Mouse (Mus musculus) layer of hippocampus, postnatal 14 days (tissue): Measurements from ENCODE around the gene Ica1. TPM values are rescaled to one million over a fixed set of nuclear protein-coding genes. Genes with fewer than 3 reads are reported as not detected.

Source experiments
- DNase-seq, 2 experiments: peaks; one replicate each; pipeline ENCODE4 v3.0.0; 2021 to 2022; ENCODE audit warnings: low spot score in 2 of 2, mixed read lengths in 1 of 2
- total RNA-seq, 2 experiments: library from RNA; stranded (reverse); gene quantifications; 2 replicates each; pipeline ENCODE4 v1.2.3; 2021

The Ica1 gene
- total RNA-seq, 2 experiments from 2014 or later = 52.1 to 57.8 TPM

GRCm38 (mm10) chr6:8691199-8691975 lies 86.9 kb downstream of the Ica1 start:
- no peak for DNase-seq

DNA sequence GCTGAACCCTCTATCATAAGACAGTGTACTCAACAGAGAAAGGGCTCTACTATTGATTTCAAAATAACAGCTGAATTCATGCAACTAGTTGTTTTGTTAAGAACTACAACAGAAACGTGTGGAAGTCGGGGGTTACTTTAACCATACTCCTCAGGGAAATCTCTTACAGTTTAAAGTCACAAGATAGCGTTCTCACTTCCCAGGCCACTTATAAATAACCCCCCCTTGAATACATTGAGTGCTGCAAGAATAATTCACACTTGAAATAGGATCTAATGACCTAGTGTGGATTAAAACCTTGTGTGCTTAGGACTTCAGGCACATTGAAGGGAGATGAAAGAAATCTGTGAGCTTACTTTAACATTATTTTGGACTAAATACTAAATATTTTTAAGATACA lies 87.8 kb downstream of the Ica1 start:
- no peak for DNase-seq

- no peak for DNase-seq
Observed at GRCm38 (mm10) chr6:8686678-8687580, 91.4 kb downstream of the Ica1 start.

- DNase-seq = no peak
Observed at GRCm38 (mm10) chr6:8683379-8683778, 94.9 kb downstream of the Ica1 start.

DNA sequence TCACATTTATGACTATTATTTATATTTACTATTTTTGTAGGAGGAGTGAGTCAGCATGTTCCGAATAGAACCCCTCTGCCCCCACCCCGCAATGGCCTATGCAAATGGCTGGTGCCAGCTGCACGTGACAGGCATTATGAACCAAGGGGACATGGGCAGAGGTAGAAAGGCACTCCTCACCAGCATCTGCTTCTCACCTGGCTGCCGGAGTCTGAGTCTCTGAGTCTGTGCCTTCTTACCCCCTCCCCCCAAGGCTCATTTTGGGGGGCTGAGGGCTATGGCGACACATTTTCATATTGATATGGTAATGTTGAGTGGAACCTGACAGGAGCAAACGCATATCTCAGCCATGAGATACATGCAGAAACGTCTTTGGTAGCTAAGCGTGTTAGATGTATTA lies 97.4 kb downstream of the Ica1 start:
- no peak for DNase-seq

DNA sequence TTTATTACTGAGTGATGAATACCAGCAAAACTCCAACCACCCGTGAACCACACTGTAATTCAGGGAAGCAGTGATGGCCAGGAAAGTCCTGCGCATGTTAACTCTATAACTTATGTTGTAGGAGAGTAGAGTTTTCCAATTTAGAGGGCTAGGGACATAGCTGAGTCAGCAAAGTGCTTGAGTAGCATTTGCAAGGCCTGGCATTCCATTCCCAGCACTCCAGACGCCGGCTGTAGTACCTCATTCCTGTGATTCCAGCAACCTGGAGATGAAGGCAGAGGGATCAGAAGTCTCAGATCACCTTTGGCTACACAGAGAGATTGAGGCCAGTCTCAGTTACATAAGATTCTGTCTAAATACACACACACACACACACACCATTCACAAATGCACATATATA lies 105.3 kb downstream of the Ica1 start:
- DNase-seq = no peak

GRCm38 (mm10) chr6:8669343-8669742 lies 108.9 kb downstream of the Ica1 start:
- no peak for DNase-seq

DNA sequence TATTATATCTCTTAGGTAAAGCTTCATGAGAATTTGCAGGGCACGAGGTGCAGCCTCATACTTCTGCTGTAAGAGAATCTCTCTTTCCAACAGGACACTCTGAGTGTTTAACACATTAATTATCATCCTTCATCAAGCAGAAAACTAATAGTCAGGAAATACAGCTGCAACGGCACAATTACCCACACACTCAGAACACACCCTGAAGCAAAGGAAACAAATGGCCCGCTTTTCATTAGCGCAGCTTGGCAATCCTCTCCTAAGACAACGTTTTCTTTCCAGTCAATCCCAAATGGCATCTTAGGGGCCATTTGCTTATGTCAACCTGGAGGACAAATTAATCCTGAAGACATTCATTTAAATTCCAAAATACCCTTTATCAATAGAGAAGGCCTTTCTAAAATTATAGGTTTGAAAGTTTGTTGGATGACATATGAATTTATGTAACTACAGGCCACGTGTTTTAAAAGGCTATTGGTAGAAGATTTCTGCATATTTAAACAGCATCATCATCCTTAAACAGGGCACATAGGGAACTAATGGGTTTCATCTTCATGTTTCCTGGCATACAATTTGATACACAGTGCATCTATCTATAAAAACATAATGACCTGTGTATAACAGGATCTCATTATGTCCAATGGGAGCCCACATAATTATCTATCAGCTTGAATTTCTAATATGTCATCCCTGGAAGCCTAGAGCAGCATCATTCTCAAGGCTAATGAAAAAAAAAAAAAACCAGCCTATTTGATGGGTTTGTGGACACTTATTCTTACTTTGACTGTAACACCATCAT lies 110.1 kb downstream of the Ica1 start:
- DNase-seq = no peak

GRCm38 (mm10) chr6:8665786-8666185 lies 112.5 kb downstream of the Ica1 start:
- no peak for DNase-seq

- DNase-seq = no peak
Observed at GRCm38 (mm10) chr6:8664956-8665355, 113.3 kb downstream of the Ica1 start.

GRCm38 (mm10) chr6:8663092-8663740 lies 115.1 kb downstream of the Ica1 start:
- DNase-seq = no peak

GRCm38 (mm10) chr6:8661404-8661803 lies 116.9 kb downstream of the Ica1 start:
- no peak for DNase-seq

- no peak for DNase-seq
Observed at GRCm38 (mm10) chr6:8660076-8660475, 118.2 kb downstream of the Ica1 start.

GRCm38 (mm10) chr6:8659194-8659959 lies 118.9 kb downstream of the Ica1 start:
- no peak for DNase-seq

DNA sequence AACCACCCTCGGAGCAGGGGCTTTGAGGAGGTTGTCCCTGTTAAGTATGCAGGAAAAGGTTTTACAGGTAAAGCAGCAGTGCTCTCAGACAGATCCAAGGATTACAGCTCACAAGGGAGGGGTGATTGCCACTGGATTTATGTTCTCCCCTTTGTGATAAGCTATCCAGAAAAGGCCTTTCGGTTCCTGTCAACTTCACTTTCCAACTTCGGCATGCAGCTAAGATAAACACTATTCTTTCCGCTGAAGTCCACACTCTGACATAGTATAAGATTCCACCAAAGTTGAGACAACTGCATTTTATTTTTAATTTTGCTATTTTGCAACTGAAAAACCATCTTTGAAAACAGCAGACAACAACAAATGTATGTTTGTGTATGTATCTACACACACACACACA lies 119.9 kb downstream of the Ica1 start:
- DNase-seq = no peak

DNA sequence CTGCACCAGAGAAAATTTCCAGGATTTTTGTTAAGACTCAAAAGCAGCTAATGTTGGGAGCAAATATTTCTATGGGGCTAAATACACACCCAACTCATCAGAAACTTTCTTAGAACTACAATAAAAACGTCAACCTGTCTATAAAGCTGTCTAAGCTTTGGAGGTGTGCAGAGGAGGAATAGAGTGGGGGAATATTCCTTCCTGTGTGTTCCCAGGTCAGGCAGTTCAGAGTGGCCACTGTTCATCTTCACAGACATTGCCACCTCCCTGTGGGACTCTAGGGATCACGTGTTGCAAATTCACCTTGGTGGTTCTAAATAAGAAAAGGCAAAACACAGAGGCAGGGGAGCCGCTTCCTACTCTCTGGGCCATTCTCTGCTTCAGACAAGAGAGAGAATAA lies 120.8 kb downstream of the Ica1 start:
- no peak for DNase-seq

DNA sequence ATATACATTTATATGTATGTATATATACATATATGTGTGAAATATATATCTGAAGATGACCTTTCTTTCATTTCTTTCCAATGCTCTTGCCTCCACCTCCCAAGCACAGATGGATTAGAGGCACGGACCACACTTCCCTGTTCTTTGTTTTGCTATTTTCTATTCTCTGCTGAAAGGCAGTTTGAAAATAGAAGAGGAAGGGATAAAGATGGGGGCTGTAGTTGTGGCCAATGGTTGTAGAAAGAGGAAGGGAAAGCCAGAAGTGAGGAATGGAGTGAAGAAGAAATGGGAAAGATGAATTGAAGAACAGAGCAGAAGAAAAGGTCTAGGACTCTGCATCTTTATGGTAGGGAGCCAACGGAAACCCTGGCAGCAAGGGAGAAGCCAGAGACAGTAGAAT lies 122.8 kb downstream of the Ica1 start:
- no peak for DNase-seq

DNA sequence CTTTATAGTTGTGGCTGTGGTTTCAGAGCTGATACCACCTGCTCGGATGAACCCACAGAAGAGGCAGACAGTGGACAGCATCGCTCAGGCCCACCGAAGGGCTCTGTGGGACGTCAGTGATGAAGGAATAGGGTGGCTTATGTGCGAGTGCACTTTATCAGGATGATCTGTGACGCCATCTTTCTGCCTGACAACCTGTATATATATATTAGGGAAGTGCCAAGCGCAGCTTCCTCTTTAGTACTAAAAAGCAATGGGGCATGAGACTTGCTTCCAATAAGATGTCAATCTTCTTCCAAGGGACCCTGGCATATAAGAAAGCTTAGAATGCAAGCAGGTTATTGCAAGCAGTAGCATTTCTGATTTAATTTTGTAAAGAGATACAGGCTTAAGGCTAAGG lies 127.9 kb downstream of the Ica1 start:
- no peak for DNase-seq

DNA sequence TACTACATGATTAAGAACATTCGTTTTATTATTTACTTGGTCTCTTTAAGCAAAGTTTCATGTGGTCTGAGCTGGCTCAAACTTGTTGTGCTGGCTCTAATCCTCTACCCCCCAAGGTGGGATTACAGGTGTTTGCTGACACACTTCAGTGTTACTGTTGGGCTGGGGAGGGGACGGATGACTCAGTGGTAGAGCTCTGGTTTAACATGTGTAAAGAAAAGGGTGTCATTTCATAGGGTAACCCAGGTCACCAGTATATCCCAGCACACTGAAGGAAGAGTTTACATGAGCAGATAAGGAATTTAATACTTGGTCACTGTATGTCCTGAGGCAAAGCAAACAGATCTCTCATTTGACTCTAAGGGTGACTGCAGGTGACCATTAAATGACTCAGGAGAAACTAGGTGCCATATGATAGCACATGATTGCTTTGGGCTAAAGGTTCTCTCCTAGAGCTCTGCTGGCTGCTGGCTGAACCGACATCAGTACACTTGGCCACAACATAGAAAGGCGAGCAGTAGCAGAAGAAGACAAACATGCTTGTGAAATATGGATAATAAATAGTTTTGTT lies 128.9 kb downstream of the Ica1 start:
- DNase-seq = no peak
